Mouse (Mus musculus) brain, embryonic 14.5 days (tissue): ENCODE measurements around the gene 4931409K22Rik.

Experiments
- CTCF ChIP-seq: fragments of 200-500 bp; IDR thresholded peaks from 2 replicates; pipeline ENCODE4 v1.5.1; 2012; ENCODE audit warnings: inconsistent platforms, mild to moderate bottlenecking, moderate library complexity, borderline replicate concordance; ENCODE audit not compliant: insufficient read depth, insufficient read length; ENCODE audit errors: extremely low read depth
- POLR2A ChIP-seq: fragments of 200-500 bp; IDR thresholded peaks from 2 replicates; pipeline ENCODE4 v1.6.1; 2012; ENCODE audit warnings: mild to moderate bottlenecking, inconsistent platforms, borderline replicate concordance; ENCODE audit not compliant: poor library complexity, insufficient read depth, insufficient read length, severe bottlenecking; ENCODE audit errors: extremely low read depth

DNA sequence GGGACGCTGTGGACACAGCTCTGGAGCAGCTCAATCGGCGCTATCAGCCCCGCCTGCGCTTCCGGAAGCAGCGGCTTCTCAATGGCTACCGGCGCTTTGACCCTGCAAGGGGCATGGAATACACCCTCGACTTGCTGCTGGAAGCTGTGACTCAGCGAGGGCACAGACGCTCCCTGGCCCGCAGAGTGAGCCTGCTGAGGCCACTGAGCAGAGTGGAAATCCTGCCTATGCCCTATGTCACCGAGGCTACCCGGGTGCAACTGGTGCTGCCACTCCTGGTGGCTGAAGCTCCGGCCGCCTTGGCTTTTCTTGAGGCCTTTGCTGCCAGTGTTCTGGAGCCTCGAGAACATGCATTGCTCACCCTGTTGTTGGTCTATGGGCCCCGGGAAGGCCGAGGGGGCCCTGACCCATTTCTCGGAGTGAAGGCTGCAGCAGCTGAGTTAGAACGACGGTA is 34.7 kb upstream of the 4931409K22Rik start:
- TF ChIP-seq CTCF (no peak), POLR2A (no peak)
